Mouse (Mus musculus) midbrain, embryonic 15.5 days (tissue): ENCODE data around the gene Olfr549. TPM values are rescaled to one million over a fixed set of nuclear protein-coding genes. Genes with fewer than 3 reads are reported as not detected.

ENCODE experiments used
- ATAC-seq: fragments of 200-750 bp; cut with Nextera tagmentation; replicated peaks from 2 replicates; pipeline ENCODE4 v1.8.0; 2017; ENCODE audit warnings: moderate TSS enrichment
- H3K27ac ChIP-seq: fragments of 300-500 bp; sonication (generic); 2 replicates; pipeline ENCODE4 v1.5.1; 2015; ENCODE audit warnings: mild to moderate bottlenecking, inconsistent platforms
- H3K27me3 ChIP-seq: fragments of 300-500 bp; sonication (generic); replicated peaks from 2 replicates; pipeline ENCODE4 v1.6.1; 2015; ENCODE audit warnings: inconsistent platforms
- H3K36me3 ChIP-seq: fragments of 300-500 bp; sonication (generic); replicated peaks from 2 replicates; pipeline ENCODE4 v1.6.1; 2015; ENCODE audit warnings: inconsistent platforms
- H3K4me1 ChIP-seq: fragments of 300-500 bp; sonication (generic); 2 replicates; pipeline ENCODE4 v1.6.1; 2015; ENCODE audit warnings: inconsistent platforms
- H3K4me2 ChIP-seq: fragments of 300-500 bp; sonication (generic); 2 replicates; pipeline ENCODE4 v1.6.1; 2015; ENCODE audit warnings: inconsistent platforms, mild to moderate bottlenecking, moderate library complexity
- H3K4me3 ChIP-seq: fragments of 300-500 bp; sonication (generic); 2 replicates; pipeline ENCODE4 v1.5.1; 2015; ENCODE audit warnings: mild to moderate bottlenecking, inconsistent platforms
- H3K9ac ChIP-seq: fragments of 300-500 bp; sonication (generic); 2 replicates; pipeline ENCODE4 v1.6.1; 2015; ENCODE audit warnings: mild to moderate bottlenecking, inconsistent platforms
- H3K9me3 ChIP-seq: fragments of 300-500 bp; sonication (generic); 2 replicates; pipeline ENCODE4 v1.6.1; 2016; ENCODE audit warnings: inconsistent platforms
- WGBS: fragments of 180-500 bp; shearing (Covaris S2); methylation state at CpG from one replicate; pipeline ENCODE4 v1.1.7; 2015; ENCODE audit warnings: mixed read lengths; 5-methylcytosine and 5-hydroxymethylcytosine counted together
- polyA plus RNA-seq: library from polyadenylated mRNA; unstranded; fragments of >200 nt; fragmentation: Nextera tagmentation; extraction: Ambion mirVana; gene quantifications from 2 replicates; pipeline ENCODE4 v1.2.1, GENCODE M21; 2015

Gene Olfr549
- polyA plus RNA-seq, 1 experiment from 2014 or later, result not detected

DNA sequence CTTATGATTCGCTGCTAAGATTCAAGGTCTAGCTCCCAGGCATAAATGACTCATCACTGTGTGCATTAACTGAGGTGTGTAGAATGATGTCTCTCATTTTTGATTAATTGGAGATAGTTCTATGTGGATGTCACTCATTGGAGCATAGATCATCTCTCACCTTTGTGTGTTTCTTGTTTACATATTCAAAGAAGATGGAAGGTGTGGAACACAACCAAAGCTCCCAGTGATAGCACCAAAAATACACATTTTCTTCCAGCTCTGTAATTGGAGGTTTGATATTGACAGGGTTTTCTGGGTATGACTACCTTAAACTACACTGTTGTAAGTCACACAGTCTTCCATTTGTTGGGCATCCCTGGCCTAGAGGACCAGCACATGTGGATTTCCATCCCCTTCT is 15.2 kb upstream of the Olfr549 start, which contains the start of gene Olfr547:
TSS of gene Olfr547 (plus strand) at position 301 of the 400 bp plus-strand sequence.
- WGBS, result 79% methylated on average over 1 of the region's 1 CpGs

DNA sequence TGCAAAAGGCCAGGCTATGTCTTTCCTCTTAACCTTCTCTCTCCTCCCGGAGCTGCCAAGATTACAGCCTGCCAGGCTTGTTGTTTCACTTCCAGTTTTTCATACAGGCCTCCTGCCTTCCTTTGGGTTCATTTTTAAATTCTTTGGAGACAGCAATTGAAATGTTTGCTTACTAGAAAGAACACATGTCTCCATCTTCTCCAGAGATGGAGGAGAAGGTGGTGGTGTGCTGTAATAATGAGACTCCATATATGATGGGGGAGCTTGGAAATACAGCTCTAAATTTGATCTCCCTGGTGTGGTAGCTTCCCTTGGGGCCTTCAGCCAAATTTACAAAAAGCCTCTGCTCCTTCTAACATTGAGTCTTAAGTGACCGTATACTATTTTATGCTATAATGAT is 9.1 kb upstream of the Olfr549 start, which contains the start of gene Olfr548-ps1:
TSS of gene Olfr548-ps1 (plus strand) at position 301 of the 400 bp plus-strand sequence.
- ATAC-seq, result no peak
- no peak within 1 kb of the TSS for H3K4me3 ChIP-seq
- H3K36me3 ChIP-seq, result no peaks in the 10 kb centered on the region
- H3K4me2 ChIP-seq, result no peak within 1 kb of the TSS
- H3K4me1 ChIP-seq, result no peaks in the 10 kb centered on the region
- H3K27ac ChIP-seq, result no peak within 1 kb of the TSS
- H3K9ac ChIP-seq, result no peak within 1 kb of the TSS
- H3K9me3 ChIP-seq, result no peaks in the 10 kb centered on the region
- no peaks in the 10 kb centered on the region for H3K27me3 ChIP-seq
- 90% methylated on average over 2 of the region's 2 CpGs for WGBS

More for the DNA sequence above, 15.2 kb upstream of the Olfr549 start, which contains the start of gene Olfr547:
- no peak for ATAC-seq
- no peaks in the 10 kb centered on the region for H3K4me1 ChIP-seq
- H3K4me3 ChIP-seq, result no peak within 1 kb of the TSS
- no peak within 1 kb of the TSS for H3K9ac ChIP-seq
- H3K36me3 ChIP-seq, result no peaks in the 10 kb centered on the region
- no peak within 1 kb of the TSS for H3K4me2 ChIP-seq
- no peaks in the 10 kb centered on the region for H3K27me3 ChIP-seq
- no peaks in the 10 kb centered on the region for H3K9me3 ChIP-seq
- H3K27ac ChIP-seq, result no peak within 1 kb of the TSS

DNA sequence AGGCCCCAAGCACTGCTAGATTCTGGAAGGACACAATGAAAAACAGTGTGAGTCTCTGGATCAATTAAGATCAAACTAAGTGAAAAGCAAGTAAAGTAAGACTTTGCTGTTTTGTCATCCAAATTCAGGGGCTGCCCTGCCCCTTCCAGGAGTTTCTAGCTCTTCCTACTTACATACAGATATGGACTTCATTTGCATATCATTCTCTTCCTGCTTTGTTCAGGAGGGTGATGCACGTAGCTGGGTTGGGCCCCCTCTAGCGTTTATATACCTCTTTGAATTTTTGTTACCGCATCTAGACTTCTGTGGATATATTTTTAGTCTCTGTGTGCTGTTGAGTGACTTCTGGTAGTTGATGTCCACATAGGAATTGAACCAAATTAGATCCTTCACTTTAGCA is 8.4 kb upstream of the Olfr549 start:
- Histone ChIP-seq H3K27me3 (no peaks in the 10 kb centered on the region), H3K36me3 (no peaks in the 10 kb centered on the region), H3K27ac (no peak overlapping the region), H3K4me1 (no peaks in the 10 kb centered on the region), H3K4me2 (no peak overlapping the region), H3K9ac (no peak overlapping the region), H3K4me3 (no peak overlapping the region), H3K9me3 (no peaks in the 10 kb centered on the region)
- ATAC-seq, result no peak
- 62% methylated on average over 3 of the region's 3 CpGs for WGBS

DNA sequence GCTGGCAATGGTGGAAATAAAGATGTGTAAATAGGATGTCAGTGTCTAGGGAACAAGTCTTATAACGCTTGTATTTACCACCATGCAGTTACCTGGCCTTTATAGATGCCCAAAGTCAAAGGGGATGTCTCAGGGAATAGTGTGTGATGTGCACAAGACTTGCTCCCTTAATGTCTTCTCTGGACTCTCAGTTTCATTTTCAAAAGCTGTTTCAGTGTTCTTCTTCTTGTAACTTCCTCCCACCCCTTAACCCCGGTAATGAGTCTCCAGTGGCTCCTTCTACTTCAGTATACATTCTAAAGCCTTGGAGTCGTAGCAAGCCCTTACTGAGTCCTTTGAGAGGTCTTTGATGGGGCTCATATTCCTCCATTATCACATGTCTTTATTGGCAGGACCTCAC is 3.6 kb downstream of the Olfr549 start:
- ATAC-seq, result no peak
- Histone ChIP-seq H3K9me3 (no peaks in the 10 kb centered on the region), H3K4me3 (no peak overlapping the region), H3K4me2 (no peak overlapping the region), H3K9ac (no peak overlapping the region), H3K27ac (no peak overlapping the region), H3K27me3 (no peaks in the 10 kb centered on the region), H3K36me3 (no peaks in the 10 kb centered on the region), H3K4me1 (no peaks in the 10 kb centered on the region)
- 86% methylated on average over 3 of the region's 3 CpGs for WGBS

DNA sequence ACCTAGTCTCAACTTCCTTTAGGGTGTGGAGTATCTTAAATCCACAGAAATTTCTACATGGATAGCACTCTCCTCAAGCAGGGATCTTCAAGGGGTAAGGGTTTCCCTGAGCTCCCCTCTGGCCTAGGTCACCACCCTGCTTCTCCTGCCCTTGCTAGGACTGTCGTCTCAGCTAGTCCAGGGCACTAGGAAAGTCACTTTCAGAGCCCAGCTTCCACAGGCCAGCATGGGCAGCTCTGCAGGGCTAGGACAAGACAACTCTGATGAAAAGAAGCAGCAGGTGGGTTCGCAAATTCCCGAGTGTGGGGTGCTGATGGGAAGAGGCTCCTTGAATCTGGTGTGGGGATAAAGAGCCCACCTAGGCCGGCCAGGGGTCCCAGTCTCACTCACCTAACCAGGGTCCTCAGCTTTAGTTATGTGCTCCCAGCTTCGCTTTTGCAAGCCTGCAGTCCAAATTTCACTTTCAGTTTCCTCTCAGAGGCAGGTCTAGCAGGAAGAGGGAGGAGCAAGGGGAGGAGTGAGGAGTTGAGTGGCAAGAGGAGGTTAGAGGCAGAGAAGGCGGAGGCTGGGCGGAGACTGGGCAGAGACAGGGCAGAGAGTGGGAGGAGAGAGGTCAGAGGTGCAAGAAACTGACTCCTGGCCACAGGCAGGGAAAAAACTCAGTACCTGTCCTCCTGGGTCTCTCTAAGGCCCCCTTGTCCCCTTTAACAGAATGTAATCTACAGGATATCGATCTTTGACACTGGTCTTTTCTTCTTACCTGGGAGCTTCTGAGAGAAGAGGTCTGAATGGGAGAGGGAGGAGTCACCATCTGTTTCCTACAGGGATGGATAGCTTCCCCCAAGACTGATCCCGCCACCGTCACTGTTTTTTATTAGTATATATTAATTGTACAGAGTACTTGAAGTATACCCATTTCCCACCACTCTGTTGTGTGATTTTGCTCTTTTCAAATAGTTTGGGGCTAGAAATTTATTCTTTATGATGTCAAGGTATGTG is 15.6 kb downstream of the Olfr549 start, which contains the start of gene Trim21:
TSS of gene Trim21 (minus strand) at position 488 of the 999 bp plus-strand sequence.
- 0 out of 2 replicates have a peak, but pooled peaks have one; percentile 56 for ATAC-seq
- H3K4me2 ChIP-seq, result peak within 1 kb of the TSS; percentile 19
- no peak within 1 kb of the TSS for H3K9ac ChIP-seq
- H3K27ac ChIP-seq, result no peak within 1 kb of the TSS
- H3K27me3 ChIP-seq, result no peaks in the 10 kb centered on the region
- 27% methylated on average over 10 of the region's 10 CpGs for WGBS
- H3K9me3 ChIP-seq, result no peaks in the 10 kb centered on the region
- H3K36me3 ChIP-seq, result no peaks in the 10 kb centered on the region
- no peaks in the 10 kb centered on the region for H3K4me1 ChIP-seq
- peak within 1 kb of the TSS; percentile 20 for H3K4me3 ChIP-seq

DNA sequence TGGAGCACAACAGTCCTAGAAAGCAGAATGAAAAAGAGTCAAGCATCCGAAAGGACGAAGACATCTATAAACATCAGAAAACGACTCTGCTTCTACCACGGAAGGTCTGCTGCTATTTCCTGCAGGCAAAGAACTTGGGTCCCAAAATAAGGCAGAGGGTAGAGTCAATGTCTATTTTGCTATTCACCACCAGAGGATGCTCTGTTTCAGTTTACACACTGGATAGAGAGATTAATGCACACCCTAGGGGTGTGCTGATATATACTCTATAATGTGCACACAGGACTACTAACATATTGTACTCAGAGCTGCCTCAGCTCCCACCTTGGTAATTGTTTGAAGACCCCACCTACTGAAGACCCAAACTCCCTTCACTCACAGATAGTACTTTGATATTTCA is 16.5 kb downstream of the Olfr549 start:
- WGBS, result 94% methylated on average over 4 of the region's 4 CpGs
- ATAC-seq, result no peak
- Histone ChIP-seq H3K4me1 (no peaks in the 10 kb centered on the region), H3K9ac (no peak overlapping the region), H3K4me3 (no peak overlapping the region), H3K27ac (no peak overlapping the region), H3K27me3 (no peaks in the 10 kb centered on the region), H3K36me3 (no peaks in the 10 kb centered on the region), H3K9me3 (no peaks in the 10 kb centered on the region), H3K4me2 (no peak overlapping the region)

DNA sequence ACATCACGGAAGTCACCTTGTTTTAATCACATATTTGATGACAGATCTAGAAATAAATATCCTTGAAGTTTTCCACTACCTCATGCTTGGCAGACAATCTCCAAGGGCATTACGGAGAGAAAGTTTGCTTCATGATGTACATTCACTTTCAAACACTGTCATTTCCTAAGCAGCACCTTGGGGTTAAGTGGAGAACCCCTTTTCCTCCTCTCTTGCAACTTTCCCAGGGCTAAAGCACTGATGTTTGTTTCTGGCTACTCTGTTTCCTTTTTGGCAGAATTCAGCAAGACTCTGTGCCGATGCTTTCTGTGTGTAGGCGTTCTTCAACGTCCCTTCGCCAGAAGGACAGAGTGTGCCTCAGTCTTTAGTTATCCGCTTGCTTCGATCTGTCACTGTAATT is 21.5 kb downstream of the Olfr549 start, which contains the start of gene Olfr550:
TSS of gene Olfr550 (plus strand) at position 301 of the 400 bp plus-strand sequence.
- H3K27me3 ChIP-seq, result no peaks in the 10 kb centered on the region
- H3K9me3 ChIP-seq, result no peaks in the 10 kb centered on the region
- H3K9ac ChIP-seq, result no peak within 1 kb of the TSS
- H3K4me1 ChIP-seq, result peaks cover 5% of the 10 kb centered on the region; the same call in 1 of the 2 replicates
- H3K4me3 ChIP-seq, result no peak within 1 kb of the TSS
- no peak within 1 kb of the TSS for H3K27ac ChIP-seq
- H3K4me2 ChIP-seq, result no peak within 1 kb of the TSS
- WGBS, result 95% methylated on average over 8 of the region's 8 CpGs
- H3K36me3 ChIP-seq, result no peaks in the 10 kb centered on the region
- no peak for ATAC-seq

DNA sequence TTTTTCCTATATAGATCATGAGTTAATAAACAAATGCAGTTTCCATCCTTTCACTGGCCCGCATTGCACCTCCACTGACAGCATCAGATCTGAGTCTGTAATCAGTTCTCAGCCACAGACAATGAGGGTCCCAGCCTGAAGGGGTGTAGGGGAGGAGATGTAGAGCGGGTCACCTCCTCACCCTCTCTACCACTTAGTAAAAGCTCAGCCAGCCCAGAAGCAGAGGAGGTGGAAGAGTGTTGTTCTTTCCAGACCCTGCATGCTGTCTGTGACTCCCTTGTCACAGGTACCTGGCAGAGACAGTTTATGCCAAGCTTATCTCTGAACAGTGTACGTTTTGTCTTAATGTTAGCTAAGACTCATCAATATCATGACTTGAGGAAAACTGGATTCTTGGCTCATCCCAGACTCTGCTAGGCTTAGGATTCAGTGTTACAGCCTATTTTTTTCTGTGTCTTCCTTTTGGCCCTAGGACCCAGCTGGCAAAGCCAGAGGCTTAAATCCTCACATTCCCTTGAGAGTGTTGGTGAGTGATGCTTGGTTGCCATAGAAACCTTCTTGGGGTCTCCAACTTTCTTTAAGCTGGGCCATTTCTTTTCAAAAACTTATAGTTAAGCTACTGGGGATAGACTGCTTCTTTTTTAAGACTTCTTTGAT is 23.6 kb downstream of the Olfr549 start:
- ATAC-seq, result peak; percentile 72
- H3K4me1 ChIP-seq, result peaks cover 5% of the 10 kb centered on the region; the same call in 1 of the 2 replicates
- no peak overlapping the region for H3K4me3 ChIP-seq
- no peaks in the 10 kb centered on the region for H3K27me3 ChIP-seq
- no peak overlapping the region for H3K9ac ChIP-seq
- 29% methylated on average over 3 of the region's 3 CpGs for WGBS
- H3K27ac ChIP-seq, result no peak overlapping the region
- no peaks in the 10 kb centered on the region for H3K36me3 ChIP-seq
- H3K9me3 ChIP-seq, result no peaks in the 10 kb centered on the region
- H3K4me2 ChIP-seq, result no peak overlapping the region

DNA sequence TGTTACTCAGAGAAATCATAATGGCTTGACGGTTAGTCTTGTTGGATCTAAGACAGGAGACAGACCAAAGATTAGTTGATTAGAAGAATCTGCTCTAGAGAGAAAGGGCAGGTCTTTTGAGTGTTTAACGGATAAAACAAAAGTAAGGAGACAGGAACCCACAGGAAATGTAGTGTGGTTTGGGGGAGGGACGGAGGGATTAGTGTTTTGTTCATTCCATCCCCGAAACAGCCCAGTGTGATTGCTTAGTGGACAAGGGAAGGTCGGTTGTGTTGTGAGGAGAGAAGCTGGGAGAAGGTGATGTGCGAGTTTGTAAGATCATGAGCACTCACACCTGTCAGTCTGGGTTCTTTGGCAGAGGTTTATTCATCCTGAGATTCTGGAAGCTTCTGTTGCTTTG is 26.3 kb downstream of the Olfr549 start:
- H3K9me3 ChIP-seq, result no peaks in the 10 kb centered on the region
- H3K4me3 ChIP-seq, result no peak overlapping the region
- no peak overlapping the region for H3K27ac ChIP-seq
- no peak overlapping the region for H3K9ac ChIP-seq
- H3K36me3 ChIP-seq, result no peaks in the 10 kb centered on the region
- H3K27me3 ChIP-seq, result no peaks in the 10 kb centered on the region
- WGBS, result 56% methylated on average over 6 of the region's 6 CpGs
- no peak overlapping the region for H3K4me2 ChIP-seq
- no peak for ATAC-seq
- H3K4me1 ChIP-seq, result peaks cover 5% of the 10 kb centered on the region; the same call in 1 of the 2 replicates

DNA sequence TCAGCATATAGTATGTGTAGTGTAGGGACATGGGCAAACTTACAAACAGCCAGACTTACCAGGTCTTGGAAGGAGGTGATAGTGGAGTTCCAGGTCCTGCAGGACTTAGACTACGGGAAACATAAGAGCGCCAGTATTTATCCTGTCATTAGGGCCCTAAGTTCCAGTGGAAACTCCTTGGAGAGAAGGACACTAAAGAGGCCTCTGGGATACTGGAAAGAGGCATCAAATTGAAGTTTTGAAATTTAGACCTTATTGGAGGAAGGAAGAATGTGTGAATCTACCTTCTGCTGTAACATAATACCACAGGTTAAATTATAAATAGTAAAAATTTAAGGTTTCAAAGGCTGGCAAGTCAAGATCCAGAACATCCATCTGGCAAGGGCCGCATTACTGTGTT is 42.1 kb downstream of the Olfr549 start, which contains the start of gene Olfr551:
TSS of gene Olfr551 (minus strand) at position 101 of the 400 bp plus-strand sequence.
- Histone ChIP-seq H3K27ac (no peak within 1 kb of the TSS), H3K36me3 (no peaks in the 10 kb centered on the region), H3K4me3 (no peak within 1 kb of the TSS), H3K27me3 (no peaks in the 10 kb centered on the region), H3K4me1 (no peaks in the 10 kb centered on the region), H3K9me3 (no peaks in the 10 kb centered on the region), H3K4me2 (no peak within 1 kb of the TSS), H3K9ac (no peak within 1 kb of the TSS)
- no peak for ATAC-seq
- WGBS, result 90% methylated on average over 3 of the region's 3 CpGs

DNA sequence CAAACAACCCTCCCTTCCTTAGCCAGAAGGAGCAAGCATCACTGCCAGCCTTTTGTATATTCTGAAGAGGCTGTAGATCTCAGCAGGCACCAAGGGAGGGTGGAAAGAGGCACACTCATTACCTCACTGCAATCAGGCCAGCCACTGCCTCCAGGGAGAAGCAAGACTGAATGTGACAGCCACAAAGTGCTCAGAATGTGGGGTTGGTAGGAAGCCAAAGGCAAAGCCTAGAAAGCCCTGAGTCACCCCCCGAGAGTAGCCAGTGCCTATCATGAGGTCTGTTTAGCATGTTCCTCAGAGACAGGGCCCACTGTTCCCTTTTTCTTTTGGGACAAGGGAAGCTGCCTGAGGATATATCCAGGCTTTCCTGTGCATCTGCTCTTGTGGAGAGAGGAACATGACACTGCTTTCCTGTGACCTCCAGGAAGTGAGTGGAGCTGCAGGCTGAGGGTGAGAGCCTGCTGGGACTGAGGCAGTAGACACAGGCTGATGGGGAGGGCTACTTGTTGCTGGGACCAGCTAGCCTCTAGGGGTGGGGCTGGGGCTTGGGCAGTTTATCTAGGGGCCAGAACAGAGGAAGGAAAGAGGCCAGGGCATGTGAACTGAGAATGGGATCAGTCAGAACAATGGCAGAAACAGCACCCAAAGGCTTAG is 47.8 kb downstream of the Olfr549 start, which contains the start of gene Olfr552:
TSS of gene Olfr552 (plus strand) at position 393 of the 654 bp plus-strand sequence.
- H3K27me3 ChIP-seq, result no peaks in the 10 kb centered on the region
- no peaks in the 10 kb centered on the region for H3K9me3 ChIP-seq
- no peak within 1 kb of the TSS for H3K4me2 ChIP-seq
- ATAC-seq, result no peak
- 93% methylated on average over 1 of the region's 1 CpGs for WGBS
- no peak within 1 kb of the TSS for H3K4me3 ChIP-seq
- H3K4me1 ChIP-seq, result no peaks in the 10 kb centered on the region
- H3K9ac ChIP-seq, result no peak within 1 kb of the TSS
- H3K36me3 ChIP-seq, result no peaks in the 10 kb centered on the region
- H3K27ac ChIP-seq, result no peak within 1 kb of the TSS
